Mouse (Mus musculus) hindbrain, embryonic 16.5 days (tissue): ENCODE results near the gene Derl2. TPM values are rescaled to one million over a fixed set of nuclear protein-coding genes. Genes with fewer than 3 reads are reported as not detected.

Experiments
- ATAC-seq: fragments of 200-750 bp; cut with Nextera tagmentation; 2 replicates; pipeline ENCODE4 v1.8.0; 2017; ENCODE audit warnings: moderate TSS enrichment, moderate library complexity
- H3K27ac ChIP-seq: fragments of 300-500 bp; sonication (generic); 2 replicates; pipeline ENCODE4 v1.5.1; 2014; ENCODE audit warnings: low read depth, mild to moderate bottlenecking, control low read depth, low read length, moderate library complexity
- H3K27me3 ChIP-seq: fragments of 300-500 bp; sonication (generic); replicated peaks from 2 replicates; pipeline ENCODE4 v1.6.1; 2014; ENCODE audit warnings: low read length; ENCODE audit not compliant: control insufficient read depth, insufficient read depth
- H3K36me3 ChIP-seq: fragments of 300-500 bp; sonication (generic); 2 replicates; pipeline ENCODE4 v1.6.1; 2014; ENCODE audit warnings: mild to moderate bottlenecking, low read length, moderate library complexity, mixed read lengths; ENCODE audit not compliant: control insufficient read depth, insufficient read depth
- H3K4me1 ChIP-seq: fragments of 300-500 bp; sonication (generic); 2 replicates; pipeline ENCODE4 v1.6.1; 2014; ENCODE audit warnings: low read depth, low read length; ENCODE audit not compliant: control insufficient read depth, insufficient read depth
- H3K4me2 ChIP-seq: fragments of 300-500 bp; sonication (generic); 2 replicates; pipeline ENCODE4 v1.6.1; 2014; ENCODE audit warnings: mild to moderate bottlenecking, low read length, control low read depth, moderate library complexity
- H3K4me3 ChIP-seq: fragments of 300-500 bp; sonication (generic); 2 replicates; pipeline ENCODE4 v1.5.1; 2014; ENCODE audit warnings: mild to moderate bottlenecking, low read length, control low read depth, moderate library complexity
- H3K9ac ChIP-seq: fragments of 300-500 bp; sonication (generic); 2 replicates; pipeline ENCODE4 v1.6.1; 2014; ENCODE audit warnings: low read depth, mild to moderate bottlenecking, control low read depth, low read length, moderate library complexity
- H3K9me3 ChIP-seq: fragments of 300-500 bp; sonication (generic); 2 replicates; pipeline ENCODE4 v1.6.1; 2014; ENCODE audit warnings: mild to moderate bottlenecking, low read length, moderate library complexity; ENCODE audit not compliant: control insufficient read depth
- WGBS: fragments of 180-500 bp; shearing (Covaris S2); extraction: QIAGEN DNeasy Blood & Tissue Kit; methylation state at CpG from one replicate; pipeline ENCODE4 v1.1.7; 2014; 5-methylcytosine and 5-hydroxymethylcytosine counted together
- polyA plus RNA-seq: library from polyadenylated mRNA; unstranded; fragments of >200 nt; fragmentation: Nextera tagmentation; extraction: Ambion mirVana; gene quantifications from 2 replicates; pipeline ENCODE4 v1.2.1, GENCODE M21; 2015

Derl2 gene
- polyA plus RNA-seq, 1 experiment from 2014 or later: 30.9 TPM

DNA sequence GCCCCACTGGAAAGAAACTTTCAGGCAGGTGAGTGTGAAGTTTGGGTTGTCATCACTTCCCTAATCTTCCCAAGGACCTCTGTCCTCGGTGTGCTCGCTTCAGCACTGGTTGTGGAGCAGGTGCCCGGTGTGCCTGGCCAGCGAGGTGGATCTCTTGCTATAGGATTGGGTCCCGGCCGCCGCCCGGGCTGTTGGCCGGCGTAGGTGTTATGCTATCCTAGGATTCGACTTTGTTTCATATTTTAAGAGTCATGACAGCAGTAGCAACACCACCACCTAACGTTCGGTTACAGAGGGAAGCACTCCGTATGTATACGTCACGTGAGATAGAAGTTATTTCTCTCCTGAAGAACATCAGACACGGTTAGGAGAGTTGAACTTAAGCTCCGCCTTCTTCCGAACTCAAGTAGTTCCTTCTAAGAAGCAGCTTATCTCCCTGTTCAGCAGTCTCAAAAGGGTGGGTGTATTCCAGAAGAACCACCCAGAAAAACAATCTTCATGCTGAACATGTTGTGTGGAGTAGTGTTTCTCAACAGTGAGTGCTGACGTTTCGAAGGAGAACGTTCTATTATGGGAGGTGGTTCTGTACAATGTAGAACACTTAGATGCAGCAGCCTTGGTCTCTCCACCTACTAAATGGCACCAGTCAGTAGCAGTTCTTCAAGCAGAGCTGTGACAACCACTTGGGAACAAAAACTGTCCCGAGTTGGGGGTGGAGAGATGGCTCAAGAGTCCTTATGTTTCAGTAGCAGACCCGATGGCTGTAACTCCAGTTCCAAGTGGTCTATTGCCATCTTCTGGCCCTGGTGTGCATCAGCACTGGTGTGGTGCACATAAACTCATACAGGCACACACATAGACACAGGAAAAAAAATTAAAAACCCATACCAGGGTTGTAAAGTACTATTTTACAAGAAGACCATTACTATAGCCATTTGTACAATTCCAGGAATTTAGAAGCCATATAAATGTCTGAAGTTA, 48.8 kb downstream of the Derl2 start:
- Histone ChIP-seq H3K9me3 (no peaks in the 10 kb centered on the region), H3K9ac (peak overlapping the region; percentile 71), H3K27me3 (no peaks in the 10 kb centered on the region), H3K27ac (peak overlapping the region; percentile 92), H3K4me2 (peak overlapping the region; percentile 71), H3K36me3 (peaks cover 15% of the 10 kb centered on the region), H3K4me3 (peak overlapping the region; percentile 94), H3K4me1 (peaks cover 15% of the 10 kb centered on the region)
- WGBS: 18% methylated on average over 24 of the region's 24 CpGs
- ATAC-seq: peak; percentile 21

DNA sequence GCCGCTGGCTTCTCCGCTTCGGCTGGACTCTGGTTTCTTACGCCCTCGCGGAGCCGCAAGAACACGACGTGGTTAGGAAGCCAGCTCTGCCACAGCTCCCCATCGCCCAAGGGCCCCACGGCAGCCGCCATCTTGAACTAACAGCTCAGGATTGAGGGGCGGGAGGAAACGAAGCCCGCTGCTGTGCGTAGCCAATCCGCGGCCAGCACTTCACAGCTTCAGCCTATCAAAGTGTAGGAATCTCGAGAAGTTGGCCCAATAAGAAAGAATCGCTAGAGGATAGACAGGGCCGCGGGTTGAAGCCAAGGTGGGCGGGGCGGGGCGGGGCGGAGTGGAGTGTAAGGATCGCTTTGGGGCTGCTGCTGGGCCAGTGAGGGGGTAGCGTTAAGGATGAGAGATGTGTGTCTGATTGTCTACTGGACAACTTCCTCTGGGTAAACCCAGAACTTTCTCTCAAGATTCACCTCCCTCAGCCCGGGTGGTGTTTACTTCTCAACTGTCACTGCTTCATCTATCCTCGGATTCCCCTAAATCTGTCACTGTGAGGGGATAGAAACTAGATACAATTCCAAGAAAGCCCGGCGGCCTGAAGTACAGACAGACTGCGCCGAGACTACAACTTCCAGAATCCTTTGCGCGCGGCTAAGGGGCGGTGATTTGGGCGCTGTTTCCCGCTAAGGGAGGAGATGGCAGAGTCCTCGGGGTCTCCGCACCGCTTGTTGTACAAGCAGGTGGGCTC, 49.7 kb downstream of the Derl2 start, which contains the start of the genes Nup88 and Rpain:
Gene Nup88 (minus strand): TSS at position 153 of the 739 bp plus-strand sequence.
Gene Rpain (plus strand): TSS at position 393 of the 739 bp plus-strand sequence.
- peak; percentile 99 for ATAC-seq
- Histone ChIP-seq H3K4me1 (peaks cover 15% of the 10 kb centered on the region), H3K36me3 (peaks cover 20% of the 10 kb centered on the region), H3K27me3 (no peaks in the 10 kb centered on the region), H3K9ac (peak within 1 kb of the TSS; percentile 93), H3K27ac (peak within 1 kb of the TSS; percentile 92), H3K4me3 (peak within 1 kb of the TSS; percentile 94), H3K9me3 (no peaks in the 10 kb centered on the region), H3K4me2 (peak within 1 kb of the TSS; percentile 88)
- WGBS: 0% methylated on average over 43 of the region's 43 CpGs

DNA sequence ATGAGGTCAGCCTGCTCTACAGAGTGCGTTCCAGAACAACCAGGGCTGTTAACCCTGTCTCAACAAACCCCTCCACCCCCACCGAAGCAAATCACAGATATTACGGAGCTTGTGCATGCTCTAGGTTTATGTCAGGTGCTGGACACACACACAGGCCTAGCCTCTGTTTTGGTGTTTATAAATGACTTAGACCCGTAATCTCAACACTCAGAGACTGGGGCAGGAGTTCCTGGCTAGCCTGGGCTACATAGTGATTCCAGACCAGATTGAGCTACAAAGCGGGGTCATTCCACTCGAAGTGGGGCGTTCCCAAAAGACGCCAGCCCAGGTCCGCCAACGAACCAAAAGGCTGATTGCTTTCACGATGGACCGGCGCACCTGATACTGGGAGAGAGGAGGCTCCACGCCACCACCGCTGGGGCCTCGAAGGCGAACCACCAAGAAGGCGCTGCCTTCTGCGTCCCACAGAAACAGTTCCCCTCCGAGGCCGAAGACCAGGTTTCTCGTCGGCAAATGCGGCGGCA, 50.3 kb downstream of the Derl2 start:
- peak; percentile 19 for ATAC-seq
- Histone ChIP-seq H3K4me1 (peaks cover 15% of the 10 kb centered on the region), H3K27ac (peak overlapping the region; percentile 92), H3K4me2 (peak overlapping the region; percentile 88), H3K9ac (peak overlapping the region; percentile 93), H3K9me3 (no peaks in the 10 kb centered on the region), H3K36me3 (peaks cover 23% of the 10 kb centered on the region), H3K4me3 (peak overlapping the region; percentile 94), H3K27me3 (no peaks in the 10 kb centered on the region)
- 1% methylated on average over 25 of the region's 25 CpGs for WGBS

DNA sequence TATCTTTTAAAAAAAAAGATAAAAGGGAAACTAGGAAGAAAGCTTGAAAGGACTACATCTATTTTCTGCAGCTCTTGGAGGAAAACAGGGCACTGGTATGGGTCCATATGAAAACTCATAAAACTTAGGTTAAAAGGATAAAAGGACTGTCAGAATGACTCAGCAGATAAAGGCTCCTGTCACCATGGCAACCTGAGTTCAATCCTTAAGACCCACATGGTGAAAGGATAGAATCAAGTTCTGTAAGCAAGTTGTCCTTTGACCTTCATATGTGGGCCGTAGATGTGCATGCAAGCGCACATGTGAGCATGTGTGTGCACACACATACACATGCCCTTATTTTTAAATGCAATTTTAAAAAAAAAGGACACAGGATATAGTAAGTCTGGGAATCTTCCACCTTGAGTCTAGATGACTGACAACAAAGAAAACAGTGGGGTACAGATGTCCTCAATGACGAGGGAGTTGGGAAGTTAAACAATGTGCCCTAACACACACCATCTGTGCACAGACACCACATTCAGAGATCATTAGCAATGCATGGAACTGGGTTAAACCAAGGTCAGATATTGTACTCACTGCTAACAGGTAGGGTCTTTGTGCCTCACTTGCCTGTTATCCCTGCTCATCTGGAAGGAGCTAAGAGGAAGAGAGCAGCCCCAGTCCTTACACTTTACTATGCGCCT, 55.3 kb downstream of the Derl2 start:
- H3K4me3 ChIP-seq: no peak overlapping the region
- no peak overlapping the region for H3K4me2 ChIP-seq
- WGBS: 75% methylated on average over 4 of the region's 4 CpGs
- no peak overlapping the region for H3K9ac ChIP-seq
- no peaks in the 10 kb centered on the region for H3K9me3 ChIP-seq
- no peak for ATAC-seq
- H3K4me1 ChIP-seq: peaks cover 11% of the 10 kb centered on the region
- no peak overlapping the region for H3K27ac ChIP-seq
- no peaks in the 10 kb centered on the region for H3K27me3 ChIP-seq
- H3K36me3 ChIP-seq: peaks cover 34% of the 10 kb centered on the region

DNA sequence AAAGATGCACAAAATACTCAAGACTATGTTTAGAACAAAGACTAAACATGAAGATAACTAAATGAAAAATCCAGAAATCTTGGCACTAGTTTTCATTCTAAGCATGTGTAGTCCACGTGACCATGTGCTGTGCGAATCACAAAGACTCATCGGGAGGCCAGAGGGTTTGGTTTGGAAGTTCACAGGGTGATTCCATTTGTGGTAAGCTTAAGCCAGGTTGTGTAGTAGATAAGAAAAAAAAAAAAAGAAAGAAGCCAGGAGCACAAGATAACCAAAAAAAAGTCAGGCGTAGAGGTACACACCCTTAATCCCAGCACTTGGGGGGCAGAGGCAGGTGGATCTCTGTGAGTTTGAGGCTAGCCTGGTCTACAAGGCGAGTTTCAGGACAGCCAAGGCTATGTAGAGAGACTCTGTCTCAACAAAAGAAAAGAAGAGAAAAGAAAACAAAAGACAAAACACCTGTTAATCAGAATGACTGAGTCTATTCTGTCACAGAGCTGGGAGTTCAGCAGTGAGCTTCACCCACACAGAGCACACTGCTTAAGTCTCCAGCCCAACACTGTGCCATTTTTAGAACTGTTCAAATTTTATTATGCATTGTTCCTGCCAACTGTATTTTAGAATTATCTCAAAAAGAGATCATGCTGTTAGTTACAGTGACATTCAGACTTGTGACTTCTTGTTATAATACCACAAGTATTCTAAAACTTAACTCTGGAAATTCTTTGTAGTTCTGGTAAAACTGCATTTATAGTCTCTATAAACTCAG, 58.7 kb downstream of the Derl2 start:
- ATAC-seq: no peak
- Histone ChIP-seq H3K4me3 (no peak overlapping the region), H3K36me3 (peaks cover 43% of the 10 kb centered on the region), H3K27me3 (no peaks in the 10 kb centered on the region), H3K9me3 (no peaks in the 10 kb centered on the region), H3K4me2 (no peak overlapping the region), H3K9ac (no peak overlapping the region), H3K27ac (no peak overlapping the region), H3K4me1 (no peaks in the 10 kb centered on the region)
- WGBS: 92% methylated on average over 5 of the region's 5 CpGs

Other genes starting within 250 kb of the Derl2 start
- gene Scimp, start 207.3 kb downstream of the Derl2 start, polyA plus RNA-seq: 0.19 TPM in 1 of 2 replicates, not detected in the other
- gene Rabep1, start 175.1 kb downstream of the Derl2 start, polyA plus RNA-seq: 77.1 and 88.1 TPM in 2 replicates
- gene Nup88, start 49.9 kb downstream of the Derl2 start, polyA plus RNA-seq: 108 and 116 TPM in 2 replicates
- gene Rpain, start 49.6 kb downstream of the Derl2 start, polyA plus RNA-seq: 69.6 and 69.8 TPM in 2 replicates
- gene C1qbp, start 36.8 kb downstream of the Derl2 start, polyA plus RNA-seq: 179 and 184 TPM in 2 replicates
- gene Dhx33, start 15.4 kb downstream of the Derl2 start, polyA plus RNA-seq: 12.4 and 14.7 TPM in 2 replicates
- gene Mis12, start 230 bp downstream of the Derl2 start, polyA plus RNA-seq: 32.3 and 33.4 TPM in 2 replicates
- gene 6330403K07Rik, start 13.7 kb upstream of the Derl2 start, polyA plus RNA-seq: 661 and 685 TPM in 2 replicates
- 0.04 TPM in 1 of 2 replicates, not detected in the other for gene Nlrp1a, start 124.9 kb upstream of the Derl2 start, polyA plus RNA-seq
- gene Nlrp1b, start 210.9 kb upstream of the Derl2 start, polyA plus RNA-seq: not detected in 2 replicates